Mouse (Mus musculus): ENCODE measurements around the gene Notch1. TPM values are rescaled to one million over a fixed set of nuclear protein-coding genes. Genes with fewer than 3 reads are reported as not detected.

The Notch1 gene
- polyA plus RNA-seq (2014; fragmentation: Illumina TruSeq; extraction: RNeasy Lipid Tissue Mini Kit (QIAGEN cat#74804); ENCODE audit: low read depth, low replicate concordance), result 1.1 TPM

DNA sequence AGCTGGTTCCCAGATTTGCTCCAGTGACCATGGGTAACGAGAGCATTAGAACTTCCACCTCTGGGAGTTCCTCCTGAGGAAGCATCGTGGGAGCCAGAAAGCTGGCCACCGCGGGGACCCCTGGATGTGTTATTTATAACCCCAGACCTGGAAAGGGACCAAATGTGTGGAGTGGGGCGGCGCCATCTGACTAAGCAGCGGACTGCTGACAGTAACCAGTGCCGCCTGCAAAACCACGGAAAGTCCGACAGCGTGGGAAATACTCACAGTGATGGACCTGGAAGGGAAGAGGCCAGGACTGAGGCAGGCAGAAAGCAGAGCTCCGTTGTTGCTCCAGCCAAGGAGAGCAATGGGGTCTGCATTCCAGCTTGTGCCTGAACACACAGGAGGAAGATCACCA, at the start of gene Notch1:
Gene Notch1 (minus strand): TSS at position 389 of the 400 bp plus-strand sequence.

DNA sequence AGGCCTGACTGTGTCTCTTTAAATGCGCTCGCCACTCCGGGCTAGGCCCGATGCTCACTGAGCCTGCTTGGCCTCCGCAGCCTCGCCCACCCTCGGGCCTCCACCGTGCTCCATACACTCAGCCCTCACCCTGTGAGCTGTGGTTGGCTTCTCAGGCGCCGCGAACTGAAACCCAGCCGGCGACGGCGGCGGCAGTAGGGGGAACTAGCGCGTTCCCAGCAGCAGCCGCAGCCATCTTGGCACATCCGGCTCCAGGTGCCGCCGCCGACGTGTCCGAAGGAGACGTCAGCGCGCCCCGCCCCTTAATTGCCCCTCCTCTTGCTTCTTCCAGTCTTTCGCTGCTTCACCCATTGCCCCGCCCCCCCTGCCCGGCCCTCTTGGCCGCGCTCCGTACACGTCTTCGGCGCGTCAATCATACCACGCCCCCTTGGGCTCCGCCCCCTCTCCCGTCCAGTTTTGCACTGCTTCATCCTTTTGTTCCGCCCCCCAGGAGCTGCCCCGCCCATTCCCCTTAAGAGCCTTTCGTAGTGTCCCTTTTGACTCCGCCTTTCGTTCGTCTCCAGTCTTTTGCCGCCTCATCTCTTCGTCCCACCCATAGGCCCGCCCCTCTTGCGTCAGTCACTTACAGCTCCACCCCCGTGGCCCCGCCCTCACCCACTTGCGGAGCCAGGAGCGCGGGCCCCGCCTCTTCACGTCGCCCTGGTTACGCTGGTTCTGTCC, 71.4 kb downstream of the Notch1 start, which contains the start of gene Sec16a:
Gene Sec16a (minus strand): TSS at position 271 of the 720 bp plus-strand sequence.

GRCm38 (mm10) chr2:26408515-26409356, 107.7 kb downstream of the Notch1 start, which contains the start of gene Inpp5e:
Gene Inpp5e, minus strand, starts transcription at chr2:26409203.

Other genes with a start within 250 kb of the Notch1 start
- not detected for gene Ccdc187, start 222.1 kb downstream of the Notch1 start, polyA plus RNA-seq (2014; fragmentation: Illumina TruSeq; extraction: RNeasy Lipid Tissue Mini Kit (QIAGEN cat#74804); ENCODE audit: low read depth, low replicate concordance)
- 0.65 TPM for gene Gpsm1, start 201.1 kb downstream of the Notch1 start, polyA plus RNA-seq (2014; fragmentation: Illumina TruSeq; extraction: RNeasy Lipid Tissue Mini Kit (QIAGEN cat#74804); ENCODE audit: low read depth, low replicate concordance)
- 1.3 TPM for gene Dnlz, start 164.6 kb downstream of the Notch1 start, polyA plus RNA-seq (2014; fragmentation: Illumina TruSeq; extraction: RNeasy Lipid Tissue Mini Kit (QIAGEN cat#74804); ENCODE audit: low read depth, low replicate concordance)
- gene Card9, start 155.7 kb downstream of the Notch1 start, polyA plus RNA-seq (2014; fragmentation: Illumina TruSeq; extraction: RNeasy Lipid Tissue Mini Kit (QIAGEN cat#74804); ENCODE audit: low read depth, low replicate concordance), result not detected
- 3.8 TPM for gene Snapc4, start 136.0 kb downstream of the Notch1 start, polyA plus RNA-seq (2014; fragmentation: Illumina TruSeq; extraction: RNeasy Lipid Tissue Mini Kit (QIAGEN cat#74804); ENCODE audit: low read depth, low replicate concordance)
- 34.3 TPM for gene Entr1, start 127.3 kb downstream of the Notch1 start, polyA plus RNA-seq (2014; fragmentation: Illumina TruSeq; extraction: RNeasy Lipid Tissue Mini Kit (QIAGEN cat#74804); ENCODE audit: low read depth, low replicate concordance)
- gene Pmpca, start 127.3 kb downstream of the Notch1 start, polyA plus RNA-seq (2014; fragmentation: Illumina TruSeq; extraction: RNeasy Lipid Tissue Mini Kit (QIAGEN cat#74804); ENCODE audit: low read depth, low replicate concordance), result 136 TPM
- 10.9 TPM for gene Inpp5e, start 107.5 kb downstream of the Notch1 start, polyA plus RNA-seq (2014; fragmentation: Illumina TruSeq; extraction: RNeasy Lipid Tissue Mini Kit (QIAGEN cat#74804); ENCODE audit: low read depth, low replicate concordance)
- gene Sec16a, start 71.4 kb downstream of the Notch1 start, polyA plus RNA-seq (2014; fragmentation: Illumina TruSeq; extraction: RNeasy Lipid Tissue Mini Kit (QIAGEN cat#74804); ENCODE audit: low read depth, low replicate concordance), result 44.5 TPM
- 6.6 TPM for gene Egfl7, start 63.4 kb upstream of the Notch1 start, polyA plus RNA-seq (2014; fragmentation: Illumina TruSeq; extraction: RNeasy Lipid Tissue Mini Kit (QIAGEN cat#74804); ENCODE audit: low read depth, low replicate concordance)
- not detected for gene Gm20532, start 70.0 kb upstream of the Notch1 start, polyA plus RNA-seq (2014; fragmentation: Illumina TruSeq; extraction: RNeasy Lipid Tissue Mini Kit (QIAGEN cat#74804); ENCODE audit: low read depth, low replicate concordance)
- 2.1 TPM for gene Agpat2, start 87.8 kb upstream of the Notch1 start, polyA plus RNA-seq (2014; fragmentation: Illumina TruSeq; extraction: RNeasy Lipid Tissue Mini Kit (QIAGEN cat#74804); ENCODE audit: low read depth, low replicate concordance)
- gene Fam69b, start 111.8 kb upstream of the Notch1 start, polyA plus RNA-seq (2014; fragmentation: Illumina TruSeq; extraction: RNeasy Lipid Tissue Mini Kit (QIAGEN cat#74804); ENCODE audit: low read depth, low replicate concordance), result not detected
- not detected for gene Lcn4, start 154.6 kb upstream of the Notch1 start, polyA plus RNA-seq (2014; fragmentation: Illumina TruSeq; extraction: RNeasy Lipid Tissue Mini Kit (QIAGEN cat#74804); ENCODE audit: low read depth, low replicate concordance)